Mouse (Mus musculus) A20 (cell line): ENCODE data around the gene Hacl1.

Experiments used
- DNase-seq: peaks from one replicate; pipeline ENCODE4 v3.0.0-alpha.2; 2011; ENCODE audit warnings: low read depth, low spot score

Hacl1 gene

GRCm38 (mm10) chr14:31576846-31577697 lies 64.0 kb downstream of the Hacl1 start:
- DNase-seq = no peak

GRCm38 (mm10) chr14:31575866-31576265 lies 65.2 kb downstream of the Hacl1 start:
- no peak for DNase-seq

- DNase-seq = no peak
Observed at GRCm38 (mm10) chr14:31574903-31575665, 66.0 kb downstream of the Hacl1 start.

DNA sequence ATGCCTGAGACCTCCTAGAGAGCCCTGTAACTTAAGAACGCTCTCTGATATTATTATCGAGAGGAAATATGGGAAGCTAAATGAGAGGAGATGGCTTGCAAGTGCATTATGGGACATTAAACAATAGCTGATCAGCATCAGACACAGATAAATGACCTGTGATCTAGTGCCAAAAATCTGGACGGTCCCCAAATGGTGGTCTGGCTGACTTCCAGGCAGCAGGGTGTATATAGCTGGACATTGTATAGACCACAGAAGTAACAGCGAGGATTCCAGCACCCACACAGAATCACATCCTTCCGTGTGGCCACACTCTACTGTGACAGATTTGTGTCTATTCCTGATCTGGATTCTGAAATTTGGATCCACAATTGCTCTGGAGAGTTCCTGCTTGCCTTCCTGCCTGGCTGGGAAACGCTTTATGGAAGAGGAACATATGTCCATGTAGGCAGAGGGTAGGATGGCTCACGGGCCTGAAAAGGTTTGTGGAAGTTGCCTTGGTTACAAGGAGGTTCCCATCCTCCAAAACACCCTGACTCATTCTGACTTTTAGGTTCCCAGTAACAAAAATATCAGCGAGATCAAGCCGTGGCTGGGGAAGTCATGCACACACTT lies 68.4 kb downstream of the Hacl1 start:
- no peak for DNase-seq

- DNase-seq = no peak
Observed at GRCm38 (mm10) chr14:31571419-31571818, 69.7 kb downstream of the Hacl1 start.

DNA sequence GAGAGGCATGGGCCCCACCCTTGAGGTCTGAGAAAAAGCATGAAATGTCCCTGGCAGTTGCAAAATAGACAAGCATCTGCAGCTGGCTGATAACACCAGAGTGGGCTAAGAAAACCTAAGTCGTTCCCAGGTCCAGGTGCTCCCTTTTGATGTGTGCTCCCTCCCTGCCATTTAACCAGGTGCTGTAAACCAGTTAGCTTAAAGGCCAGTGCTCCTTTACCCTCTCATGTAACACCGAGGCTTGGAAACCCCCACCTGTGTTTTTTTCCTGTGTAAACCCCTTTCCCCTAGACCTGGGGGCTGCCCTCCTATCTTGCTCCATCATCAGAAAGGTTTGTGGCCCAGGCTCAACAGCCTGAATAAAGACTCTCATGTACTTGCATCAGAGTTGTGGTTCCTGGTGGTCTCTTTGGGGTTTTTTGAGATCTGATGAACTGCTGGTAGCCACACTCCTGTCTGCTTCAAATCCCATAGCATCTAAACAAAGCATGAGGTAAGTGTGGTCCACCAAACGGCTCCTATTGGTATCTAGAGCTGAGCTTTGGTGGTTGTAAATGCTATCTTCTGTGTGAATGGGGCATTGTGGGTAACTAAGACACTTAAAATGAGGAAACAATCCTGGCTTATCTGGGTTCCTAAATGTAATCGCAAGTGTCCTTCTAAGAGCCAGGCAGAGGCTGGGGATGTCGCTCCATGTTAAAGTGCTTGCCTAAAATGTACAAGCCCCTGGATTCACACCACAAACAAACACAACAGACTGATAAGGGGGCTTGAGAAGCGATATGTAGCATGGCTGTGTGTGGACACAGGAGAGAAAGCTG lies 70.7 kb downstream of the Hacl1 start:
- no peak for DNase-seq

DNA sequence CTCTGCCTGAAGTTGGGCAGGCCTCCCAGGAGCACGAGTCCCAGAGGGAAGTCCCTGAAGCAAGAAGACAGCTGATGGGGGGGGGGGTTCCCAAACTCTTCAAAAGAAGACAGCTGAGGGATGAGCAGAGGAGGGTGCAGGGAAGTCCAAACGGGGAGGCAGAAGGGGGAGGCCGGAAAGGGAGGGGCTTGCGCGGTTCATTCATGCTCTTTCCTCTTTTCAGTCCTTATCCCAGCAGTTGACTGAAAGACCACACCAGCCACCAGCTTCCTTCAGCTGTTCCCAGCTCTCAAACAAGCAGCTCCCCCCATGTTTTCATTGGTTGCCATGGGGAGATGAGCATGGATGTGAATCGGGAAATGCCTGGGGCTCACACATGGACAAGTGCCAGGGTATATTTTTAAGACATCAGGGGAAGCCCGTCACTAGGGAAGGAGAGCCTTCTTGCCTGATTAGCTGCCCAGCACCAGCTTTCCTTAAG lies 71.9 kb downstream of the Hacl1 start:
- DNase-seq = no peak

DNA sequence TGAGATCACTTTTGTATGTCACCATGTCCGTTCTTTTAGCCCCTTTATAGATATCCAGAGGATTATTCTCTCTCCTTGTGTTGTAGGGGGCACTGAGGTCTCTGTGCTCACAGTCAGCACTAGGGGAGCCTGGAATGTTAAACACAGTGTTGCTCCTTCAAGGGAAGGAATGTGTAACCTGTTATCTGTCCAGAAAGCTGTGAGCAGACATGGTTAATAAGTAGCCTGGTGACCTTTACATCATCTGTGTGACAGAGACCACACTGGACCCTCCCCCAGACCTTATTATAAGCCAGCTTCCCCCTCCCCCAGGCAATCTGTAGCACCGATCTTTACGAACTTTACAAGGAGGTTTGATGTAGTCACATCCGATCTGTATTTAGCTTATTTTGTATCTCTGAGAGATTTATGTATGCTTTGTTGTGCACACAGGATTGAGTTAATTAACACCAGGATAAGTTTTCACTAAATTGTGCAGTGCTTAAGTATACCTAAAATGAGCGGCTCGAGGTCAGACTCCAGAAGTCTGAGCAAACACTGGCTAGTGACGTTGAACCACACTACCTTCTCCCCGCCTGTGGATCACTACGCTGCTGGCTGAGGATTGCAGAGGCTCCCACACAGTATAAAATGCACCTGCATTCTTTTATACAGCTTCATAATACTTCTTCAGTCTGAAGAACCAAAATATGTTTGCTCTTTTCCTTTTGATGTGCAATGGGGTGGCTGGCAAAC lies 75.4 kb downstream of the Hacl1 start:
- no peak for DNase-seq

DNA sequence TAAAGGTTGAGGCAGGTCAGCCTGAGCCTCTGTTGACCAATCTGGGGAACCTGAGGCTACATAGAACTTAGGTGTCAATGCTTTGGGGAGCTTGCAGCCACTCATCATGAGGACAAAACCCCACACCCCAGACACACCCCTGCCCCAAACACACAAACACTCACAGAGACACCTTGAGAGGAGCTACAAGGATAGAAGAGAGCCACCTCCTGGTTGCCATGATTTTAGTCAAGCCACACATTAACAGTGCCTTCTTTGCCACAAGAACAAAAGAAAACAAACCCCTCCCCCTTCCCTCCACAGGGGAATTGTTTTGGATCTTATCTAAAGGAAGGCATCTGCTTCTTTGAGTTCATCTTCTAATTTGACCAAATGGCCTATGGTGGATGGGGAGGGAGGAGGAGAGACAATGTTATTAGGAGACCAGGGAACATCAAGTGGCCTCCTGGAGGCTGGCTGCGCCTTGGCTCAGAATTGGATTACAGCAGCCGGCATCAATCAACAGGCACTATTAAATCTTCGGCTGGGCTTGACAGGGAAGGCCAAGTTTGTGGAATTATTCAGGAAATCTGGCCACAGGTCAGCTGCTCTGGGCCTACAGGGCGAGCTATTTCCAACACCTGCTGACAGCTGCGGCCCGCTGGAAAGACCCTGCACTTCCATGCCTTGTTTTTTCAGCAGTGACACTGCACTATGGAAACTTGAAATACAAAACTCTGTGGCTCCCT lies 76.5 kb downstream of the Hacl1 start:
- DNase-seq = no peak

DNA sequence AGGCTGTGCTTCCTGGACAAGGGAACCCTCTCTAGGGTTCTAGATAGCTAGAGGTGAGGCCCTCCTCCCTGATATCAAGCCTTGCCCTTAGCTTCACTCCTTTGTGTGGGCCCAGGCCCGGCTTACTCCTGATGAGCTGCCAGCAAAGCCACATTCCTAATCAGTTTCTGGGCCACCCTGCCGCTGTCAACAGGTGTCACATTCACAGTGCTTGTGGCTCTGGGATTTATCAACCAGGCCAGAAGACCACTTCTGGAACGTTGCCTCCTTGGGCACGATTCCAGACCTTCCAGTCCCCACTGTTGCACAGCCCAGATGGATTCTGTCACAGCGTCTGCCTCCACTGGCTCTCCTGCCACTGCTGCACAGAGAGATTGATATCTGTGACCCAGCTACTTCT lies 80.2 kb downstream of the Hacl1 start:
- DNase-seq = no peak

DNA sequence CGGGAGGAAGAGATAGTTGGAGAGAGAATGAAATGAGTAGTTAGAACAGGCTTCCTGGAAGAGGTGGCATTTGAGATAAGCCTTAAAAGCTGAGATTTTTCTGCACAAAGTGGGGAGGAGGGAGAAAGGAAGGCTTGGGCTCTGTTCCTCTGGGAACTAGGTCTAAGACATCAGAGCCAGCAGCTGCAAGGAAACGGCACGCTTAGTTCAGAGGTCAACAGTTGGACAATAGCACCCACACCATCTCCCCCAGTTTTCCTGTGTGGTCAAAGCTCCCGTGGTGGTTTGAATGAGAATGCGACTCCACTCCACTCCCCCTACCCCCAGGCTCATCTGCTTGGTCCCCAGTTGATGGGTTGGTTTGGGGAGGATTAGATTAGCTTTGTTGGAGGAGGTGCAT lies 81.9 kb downstream of the Hacl1 start:
- DNase-seq = no peak

DNA sequence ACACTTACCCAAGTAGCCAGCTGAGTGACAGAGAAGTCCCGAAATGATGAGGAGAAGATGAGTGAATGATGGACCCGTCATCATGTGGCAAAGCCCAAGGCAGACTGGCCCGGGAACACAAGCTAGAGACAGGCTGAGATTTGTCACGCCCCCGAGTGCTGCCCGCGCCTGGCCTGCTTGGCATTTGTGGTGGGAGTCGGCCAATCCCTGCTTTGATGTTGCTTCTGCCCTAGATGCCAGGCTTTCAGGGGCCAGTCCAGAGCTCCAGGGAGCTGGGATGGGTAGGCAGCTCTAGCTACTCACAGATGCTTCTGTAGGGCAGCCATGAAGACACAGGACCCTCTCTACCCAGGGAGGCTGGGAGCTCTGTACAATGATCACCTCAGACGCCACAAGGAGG lies 83.3 kb downstream of the Hacl1 start:
- DNase-seq = no peak

DNA sequence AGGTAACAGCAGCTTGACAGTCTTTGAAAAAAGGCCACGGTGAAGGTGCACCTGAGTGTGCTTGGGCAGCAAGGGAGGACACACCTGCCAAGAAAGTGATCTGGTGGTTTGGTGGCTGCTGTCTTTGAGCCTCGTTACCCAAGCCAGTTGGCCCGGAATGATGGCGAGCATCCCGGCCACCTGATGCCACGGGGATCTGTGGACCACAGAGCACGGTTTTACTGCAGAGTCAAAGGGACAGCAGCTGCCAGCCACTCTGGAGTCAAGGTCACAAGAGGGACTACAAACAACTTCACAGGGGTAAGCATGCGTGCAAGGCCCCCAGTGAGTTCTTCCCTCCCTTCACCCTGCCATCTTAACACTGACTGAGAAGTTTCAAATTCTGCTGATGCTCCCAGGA lies 83.8 kb downstream of the Hacl1 start:
- no peak for DNase-seq

DNA sequence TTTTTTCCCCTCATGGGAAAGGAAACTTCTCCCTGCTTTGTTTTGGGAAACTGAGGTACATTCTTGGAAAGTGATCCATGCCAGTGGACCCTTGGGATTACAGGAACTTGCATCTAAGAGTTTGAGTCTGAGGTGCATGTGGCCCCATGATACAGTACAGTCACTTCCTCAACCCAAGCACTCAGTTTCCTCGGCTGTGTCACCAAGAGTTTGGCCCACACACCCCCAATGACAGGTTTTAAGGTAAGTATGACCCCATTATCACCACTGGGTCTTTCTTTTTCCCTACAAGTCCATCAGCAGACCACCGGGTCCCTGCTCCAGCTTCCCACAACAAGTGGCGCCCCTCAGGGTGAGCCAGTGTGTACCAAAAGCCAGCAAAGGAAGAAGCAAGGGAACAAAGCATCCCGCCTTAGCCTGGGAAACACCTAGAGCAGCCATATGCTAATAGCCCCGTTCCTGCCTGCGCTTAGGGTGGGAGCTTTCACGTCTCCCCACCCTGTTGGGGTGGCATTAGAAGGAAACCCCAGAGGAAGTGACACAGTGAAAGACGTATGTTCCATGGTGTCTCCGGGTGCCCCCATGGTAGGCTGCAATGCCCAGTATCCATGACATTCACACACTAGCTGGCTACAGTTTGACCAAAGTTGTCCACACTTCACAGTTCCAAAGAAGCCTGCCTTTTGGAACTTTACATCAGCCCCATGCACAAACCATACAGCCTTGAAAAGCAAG lies 84.4 kb downstream of the Hacl1 start:
- DNase-seq = no peak

GRCm38 (mm10) chr14:31555963-31556434 lies 85.1 kb downstream of the Hacl1 start:
- peak; percentile 10 for DNase-seq

DNA sequence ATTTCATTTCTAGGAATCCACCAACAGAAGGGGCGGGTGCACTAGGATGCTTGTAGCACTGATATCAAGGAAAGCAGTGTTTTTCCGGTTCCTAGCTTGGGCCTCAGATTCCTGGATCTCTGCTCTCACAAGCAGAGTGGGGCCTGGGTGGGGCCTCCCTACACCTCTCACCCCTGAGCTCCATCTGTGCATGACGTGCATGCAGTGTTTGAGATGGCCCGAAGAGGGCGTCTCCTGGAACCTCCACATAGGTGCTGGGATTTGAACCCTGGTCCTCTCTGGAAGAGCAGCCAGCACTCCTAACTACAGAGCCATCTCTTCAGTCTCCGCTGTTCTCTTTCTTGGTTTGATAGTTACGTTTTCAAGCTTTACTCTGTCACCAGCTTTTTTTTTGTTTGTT lies 86.1 kb downstream of the Hacl1 start:
- DNase-seq = peak; percentile 16
